Mouse (Mus musculus): Measurements from ENCODE around the gene Zfp950. TPM values are rescaled to one million over a fixed set of nuclear protein-coding genes. Genes with fewer than 3 reads are reported as not detected.

Zfp950 gene
- polyA plus RNA-seq, 1 experiment = 38.3 TPM

GRCm38 (mm10) chr19:61065011-61065410 is 75.6 kb downstream of the Zfp950 start:
- Histone ChIP-seq H3K4me1 (ENCODE audit: control insufficient read depth, insufficient read depth, low read length) (peaks cover 2% of the 10 kb centered on the region; the same call in 1 of the 2 replicates), H3K27ac (ENCODE audit: insufficient read depth, low read depth, low read length) (no peak overlapping the region), H3K4me3 (ENCODE audit: insufficient read depth, low read length) (no peak overlapping the region)
- TF ChIP-seq POLR2A (IDR thresholded peaks at IDR 0.05; ENCODE audit: borderline replicate concordance, low read depth, low read length) = no peak
- no peak for TF ChIP-seq CTCF (IDR thresholded peaks at IDR 0.05; ENCODE audit: low read depth, low read length)

- Histone ChIP-seq H3K4me3 (ENCODE audit: insufficient read depth, low read length) (no peak overlapping the region), H3K27ac (ENCODE audit: insufficient read depth, low read depth, low read length) (no peak overlapping the region), H3K4me1 (ENCODE audit: control insufficient read depth, insufficient read depth, low read length) (peaks cover 2% of the 10 kb centered on the region; the same call in 1 of the 2 replicates)
- no peak for TF ChIP-seq CTCF (IDR thresholded peaks at IDR 0.05; ENCODE audit: low read depth, low read length)
- TF ChIP-seq POLR2A (IDR thresholded peaks at IDR 0.05; ENCODE audit: borderline replicate concordance, low read depth, low read length) = no peak
Observed at GRCm38 (mm10) chr19:61064386-61064785, 76.3 kb downstream of the Zfp950 start.

GRCm38 (mm10) chr19:61057581-61057980 is 83.1 kb downstream of the Zfp950 start:
- no peak for TF ChIP-seq CTCF (IDR thresholded peaks at IDR 0.05; ENCODE audit: low read depth, low read length)
- TF ChIP-seq POLR2A (IDR thresholded peaks at IDR 0.05; ENCODE audit: borderline replicate concordance, low read depth, low read length) = no peak
- Histone ChIP-seq H3K4me1 (ENCODE audit: control insufficient read depth, insufficient read depth, low read length) (peaks cover 16% of the 10 kb centered on the region), H3K27ac (ENCODE audit: insufficient read depth, low read depth, low read length) (no peak overlapping the region), H3K4me3 (ENCODE audit: insufficient read depth, low read length) (no peak overlapping the region)

- H3K27ac ChIP-seq (ENCODE audit: insufficient read depth, low read depth, low read length) = no peak overlapping the region
- no peak overlapping the region for H3K4me3 ChIP-seq (ENCODE audit: insufficient read depth, low read length)
- peaks cover 23% of the 10 kb centered on the region for H3K4me1 ChIP-seq (ENCODE audit: control insufficient read depth, insufficient read depth, low read length)
- TF ChIP-seq CTCF (IDR thresholded peaks at IDR 0.05; ENCODE audit: low read depth, low read length) (no peak), POLR2A (IDR thresholded peaks at IDR 0.05; ENCODE audit: borderline replicate concordance, low read depth, low read length) (no peak)
Observed at GRCm38 (mm10) chr19:61056783-61057410, 83.7 kb downstream of the Zfp950 start.

- no peak for TF ChIP-seq CTCF (IDR thresholded peaks at IDR 0.05; ENCODE audit: low read depth, low read length)
- TF ChIP-seq POLR2A (IDR thresholded peaks at IDR 0.05; ENCODE audit: borderline replicate concordance, low read depth, low read length) = no peak
- no peak overlapping the region for H3K4me3 ChIP-seq (ENCODE audit: insufficient read depth, low read length)
- no peak overlapping the region for H3K27ac ChIP-seq (ENCODE audit: insufficient read depth, low read depth, low read length)
- peaks cover 18% of the 10 kb centered on the region for H3K4me1 ChIP-seq (ENCODE audit: control insufficient read depth, insufficient read depth, low read length)
Observed at GRCm38 (mm10) chr19:61052786-61053185, 87.9 kb downstream of the Zfp950 start.

GRCm38 (mm10) chr19:61052008-61052407 is 88.6 kb downstream of the Zfp950 start:
- no peak overlapping the region for H3K27ac ChIP-seq (ENCODE audit: insufficient read depth, low read depth, low read length)
- no peak overlapping the region for H3K4me3 ChIP-seq (ENCODE audit: insufficient read depth, low read length)
- TF ChIP-seq POLR2A (IDR thresholded peaks at IDR 0.05; ENCODE audit: borderline replicate concordance, low read depth, low read length) = no peak
- TF ChIP-seq CTCF (IDR thresholded peaks at IDR 0.05; ENCODE audit: low read depth, low read length) = no peak

GRCm38 (mm10) chr19:61051151-61051550 is 89.5 kb downstream of the Zfp950 start:
- no peak for TF ChIP-seq POLR2A (IDR thresholded peaks at IDR 0.05; ENCODE audit: borderline replicate concordance, low read depth, low read length)
- TF ChIP-seq CTCF (IDR thresholded peaks at IDR 0.05; ENCODE audit: low read depth, low read length) = no peak

More at GRCm38 (mm10) chr19:61052008-61052407, 88.6 kb downstream of the Zfp950 start:
- H3K4me1 ChIP-seq (ENCODE audit: control insufficient read depth, insufficient read depth, low read length) = peaks cover 18% of the 10 kb centered on the region

GRCm38 (mm10) chr19:61049413-61049812 is 91.2 kb downstream of the Zfp950 start:
- TF ChIP-seq CTCF (IDR thresholded peaks at IDR 0.05; ENCODE audit: low read depth, low read length) (no peak), POLR2A (IDR thresholded peaks at IDR 0.05; ENCODE audit: borderline replicate concordance, low read depth, low read length) (no peak)
- peaks cover 13% of the 10 kb centered on the region for H3K4me1 ChIP-seq (ENCODE audit: control insufficient read depth, insufficient read depth, low read length)
- H3K4me3 ChIP-seq (ENCODE audit: insufficient read depth, low read length) = no peak overlapping the region
- no peak overlapping the region for H3K27ac ChIP-seq (ENCODE audit: insufficient read depth, low read depth, low read length)

More at GRCm38 (mm10) chr19:61051151-61051550, 89.5 kb downstream of the Zfp950 start:
- Histone ChIP-seq H3K4me3 (ENCODE audit: insufficient read depth, low read length) (no peak overlapping the region), H3K4me1 (ENCODE audit: control insufficient read depth, insufficient read depth, low read length) (peaks cover 18% of the 10 kb centered on the region), H3K27ac (ENCODE audit: insufficient read depth, low read depth, low read length) (no peak overlapping the region)

GRCm38 (mm10) chr19:61048646-61049045 is 92.0 kb downstream of the Zfp950 start:
- no peak overlapping the region for H3K4me3 ChIP-seq (ENCODE audit: insufficient read depth, low read length)
- H3K27ac ChIP-seq (ENCODE audit: insufficient read depth, low read depth, low read length) = no peak overlapping the region
- H3K4me1 ChIP-seq (ENCODE audit: control insufficient read depth, insufficient read depth, low read length) = peaks cover 13% of the 10 kb centered on the region
- TF ChIP-seq CTCF (IDR thresholded peaks at IDR 0.05; ENCODE audit: low read depth, low read length) (no peak), POLR2A (IDR thresholded peaks at IDR 0.05; ENCODE audit: borderline replicate concordance, low read depth, low read length) (no peak)

- no peak overlapping the region for H3K4me3 ChIP-seq (ENCODE audit: insufficient read depth, low read length)
- TF ChIP-seq POLR2A (IDR thresholded peaks at IDR 0.05; ENCODE audit: borderline replicate concordance, low read depth, low read length) (no peak), CTCF (IDR thresholded peaks at IDR 0.05; ENCODE audit: low read depth, low read length) (no peak)
- no peaks in the 10 kb centered on the region for H3K4me1 ChIP-seq (ENCODE audit: control insufficient read depth, insufficient read depth, low read length)
- H3K27ac ChIP-seq (ENCODE audit: insufficient read depth, low read depth, low read length) = no peak overlapping the region
Observed at GRCm38 (mm10) chr19:61039151-61039550, 101.5 kb downstream of the Zfp950 start.
